ENCODE assay signal across 8 mouse cellular contexts in genomic region chr6:126645044-126645541, GRCm38 (mm10). TPM values are rescaled to one million over a fixed set of nuclear protein-coding genes. Genes with fewer than 3 reads are reported as not detected.
A peak's percentile ranks its signal among the peaks of the same experiment; 100 is the strongest.
DNase-seq lines count a peak whose midpoint lies in the region; ATAC-seq and TF ChIP-seq lines count a peak whose summit lies in the region.
"Had no signal": no experiment of that assay in that cellular context is flagged by ENCODE, and none has a peak within 500 bp of the region (broad histone marks: within the 10 kb centered on the region; RNA-seq: fewer than 3 reads in every experiment).

No protein-coding gene starts in this region.

- H3K4me2 ChIP-seq in midbrain, embryonic 15.5 days = peak overlapping the region; percentile 97

- no peaks in the 10 kb centered on the region for H3K9me3 ChIP-seq in ES-E14 (ENCODE audit: control insufficient read depth, insufficient read depth, low read depth, low read length)
- H3K9me3 ChIP-seq in forebrain, embryonic 10.5 days = no peaks in the 10 kb centered on the region
- no peaks in the 10 kb centered on the region for H3K9me3 ChIP-seq in midbrain, embryonic 15.5 days

- peaks cover 93% of the 10 kb centered on the region for H3K27me3 ChIP-seq in forebrain, embryonic 10.5 days (ENCODE audit: poor library complexity, severe bottlenecking)
- peaks cover 37% of the 10 kb centered on the region for H3K27me3 ChIP-seq in midbrain, embryonic 15.5 days (replicated peaks)

- in situ Hi-C loops in ES-E14 (cut with MboI; ENCODE audit: low sequenced_read_pairs in 2 of 2, unreplicated experiment in 2 of 2) = loop anchor here in 1 of 2 experiments (25.0 kb wide), 1 partner anchor 517 kb away; the partner anchor contains the start of gene Ccnd2

- H3K4me1 ChIP-seq in ES-E14 (ENCODE audit: control insufficient read depth in 2 of 2, insufficient read depth in 2 of 2, low read length in 2 of 2, poor library complexity in 1 of 2) = peaks cover 0 to 5% of the 10 kb centered on the region in 2 experiments; a peak in 1 of 4 replicates
- peaks cover 48% of the 10 kb centered on the region for H3K4me1 ChIP-seq in forebrain, embryonic 10.5 days
- peaks cover 29% of the 10 kb centered on the region for H3K4me1 ChIP-seq in midbrain, embryonic 15.5 days

- no peaks in the 10 kb centered on the region for H3K36me3 ChIP-seq in ES-E14 (ENCODE audit: control insufficient read depth, insufficient read depth, low read length, poor library complexity, severe bottlenecking)
- no peaks in the 10 kb centered on the region for H3K36me3 ChIP-seq in forebrain, embryonic 10.5 days (replicated peaks)
- H3K36me3 ChIP-seq in midbrain, embryonic 15.5 days (replicated peaks) = no peaks in the 10 kb centered on the region

- peak; percentile 68 for ATAC-seq in midbrain, embryonic 15.5 days (replicated peaks)

- H3K9ac ChIP-seq in ES-E14 (ENCODE audit: insufficient read depth, low read depth, low read length, poor library complexity, severe bottlenecking) = no peak overlapping the region
- peak overlapping the region; percentile 50 for H3K9ac ChIP-seq in midbrain, embryonic 15.5 days

- under 1% methylated on average over 24 of the region's 24 CpGs for WGBS in forebrain, embryonic 10.5 days
- WGBS in midbrain, embryonic 15.5 days = under 1% methylated on average over 24 of the region's 24 CpGs

- peak overlapping the region; percentile 58 for H3K4me3 ChIP-seq in ES-E14 (ENCODE audit: insufficient read depth in 1 of 2, low read depth in 1 of 2, low read length in 2 of 2, poor library complexity in 1 of 2, severe bottlenecking in 1 of 2)
- H3K4me3 ChIP-seq in forebrain, embryonic 10.5 days = peak overlapping the region; percentile 55
- peak overlapping the region; percentile 50 for H3K4me3 ChIP-seq in midbrain, embryonic 15.5 days

- no peak for DNase-seq in ES-E14 (ENCODE audit: low read depth, low spot score)
- DNase-seq in brain, adult 2 months (ENCODE audit: low read depth, low spot score) = peak; percentile 89
- peak; percentile 52 for DNase-seq in forebrain, embryonic 10.5 days (ENCODE audit: extremely low spot score, low spot score)
- peak; percentile 61 for DNase-seq in layer of hippocampus, adult 9-11 months
- DNase-seq in thymus, adult 18-20 months = no peak
- no peak for DNase-seq in lung, postnatal 4 days

- H3K27ac ChIP-seq in ES-E14 (ENCODE audit: insufficient read depth, low read depth, low read length, poor library complexity, severe bottlenecking) = no peak overlapping the region
- H3K27ac ChIP-seq in forebrain, embryonic 10.5 days = no peak overlapping the region
- no peak overlapping the region for H3K27ac ChIP-seq in midbrain, embryonic 15.5 days

TF ChIP-seq in ES-E14, 5 proteins besides CTCF, POLR2A, EP300 and RAD21:
- TF ChIP-seq ZNF384 (IDR thresholded peaks at IDR 0.05; ENCODE audit: low read depth, low read length) = no peak
- TF ChIP-seq HCFC1 (IDR thresholded peaks at IDR 0.05; ENCODE audit: borderline replicate concordance, insufficient read depth, low read length) = no peak

RNA-seq across cellular contexts. Expression of gene Kcna1, which starts 1.1 kb away (rescaled TPM):
- total RNA-seq in ES-E14 (2012; rRNA removed) = 0.18 and 0.21 TPM in 2 replicates
- 0.88 and 1.1 TPM in 2 replicates for polyA plus RNA-seq in forebrain, embryonic 10.5 days (2016; fragmentation: Nextera tagmentation; extraction: Ambion mirVana)
- 1.5 and 1.6 TPM in 2 replicates for polyA plus RNA-seq in midbrain, embryonic 15.5 days (2015; fragmentation: Nextera tagmentation; extraction: Ambion mirVana)
- total RNA-seq: common myeloid progenitor, adult 5-6 weeks had no signal

Comparison
In these comparisons a context has a peak if more than half of its experiments do, and no peak if none do; other contexts are left out.
1. DNase-seq: peak in brain, adult 2 months (single experiment), forebrain, embryonic 10.5 days (single experiment) and layer of hippocampus, adult 9-11 months (single experiment); none in ES-E14 (single experiment), thymus, adult 18-20 months (0 of 2) and lung, postnatal 4 days (0 of 2).
2. Peak in every context shown above with its lines, with median percentiles within 50 percentile points of each other: H3K4me3 ChIP-seq.